Mouse (Mus musculus): Measurements from ENCODE around the gene Stim1. TPM values are rescaled to one million over a fixed set of nuclear protein-coding genes. Genes with fewer than 3 reads are reported as not detected.

The Stim1 gene
- polyA plus RNA-seq, 1 experiment from 2014 or later, result 23.3 TPM

DNA sequence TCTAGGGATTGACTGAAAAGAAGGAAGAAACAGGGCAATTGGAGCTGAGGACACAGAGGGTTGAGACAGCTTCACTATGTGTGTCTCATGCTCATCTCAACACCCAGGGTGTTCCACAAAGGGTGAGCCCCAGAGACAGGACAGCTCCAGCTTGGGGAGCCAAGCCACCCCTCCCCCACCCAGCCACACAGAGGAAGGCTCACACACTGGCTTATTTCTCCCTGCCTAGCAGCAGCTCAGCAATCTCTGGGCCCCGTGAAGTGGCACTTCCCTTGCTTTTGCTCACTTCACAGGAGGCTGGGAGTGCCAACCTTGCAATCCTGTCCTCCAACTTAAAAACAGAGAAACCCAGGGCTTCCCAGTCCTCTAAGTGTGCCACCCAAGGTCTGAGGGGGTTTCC is 21.8 kb upstream of the Stim1 start:
- H3K4me1 ChIP-seq (replicated peaks; ENCODE audit: control insufficient read depth, insufficient read depth, low read length), result peaks cover 70% of the 10 kb centered on the region
- DNase-seq (ENCODE audit: low spot score) (no peak), ATAC-seq (replicated peaks; ENCODE audit: low FRiP score) (no peak)

DNA sequence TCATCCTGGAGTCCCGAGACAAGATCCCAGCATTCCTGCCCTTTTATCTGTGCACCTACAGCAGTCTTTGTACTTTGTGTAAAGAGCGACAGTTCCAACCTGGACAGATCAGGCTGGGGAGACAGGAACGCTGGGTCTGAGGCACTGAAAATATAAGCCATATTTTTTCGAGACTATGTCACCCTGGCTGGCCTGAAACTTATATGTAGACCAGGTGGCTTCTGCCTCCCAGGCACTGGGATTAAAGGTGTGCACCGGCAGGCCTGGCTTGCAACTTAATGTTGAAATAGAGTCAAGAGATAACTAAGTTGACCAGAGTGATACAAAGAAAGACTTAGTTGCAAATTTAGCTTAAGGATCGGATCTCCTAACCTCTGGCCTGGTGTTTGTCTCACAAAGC is 21.3 kb upstream of the Stim1 start:
- Histone ChIP-seq H3K9me3 (ENCODE audit: control insufficient read depth, low read length) (no peaks in the 10 kb centered on the region), H3K36me3 (ENCODE audit: control insufficient read depth, insufficient read depth, low read length) (peaks cover 4% of the 10 kb centered on the region; the same call in 1 of the 2 replicates), H3K27ac (ENCODE audit: low read depth, low read length) (peak overlapping the region; percentile 37; the same call in 1 of the 2 replicates), H3K4me3 (ENCODE audit: low read depth, low read length) (0 out of 2 replicates have a peak overlapping the region, but pooled peaks have one; percentile 13), H3K4me1 (replicated peaks; ENCODE audit: control insufficient read depth, insufficient read depth, low read length) (peaks cover 72% of the 10 kb centered on the region), H3K9ac (ENCODE audit: low read depth, low read length) (no peak overlapping the region; the same call in 1 of the 2 replicates), H3K4me2 (peak overlapping the region; percentile 95), H3K27me3 (replicated peaks; ENCODE audit: control insufficient read depth, insufficient read depth, low read length) (no peaks in the 10 kb centered on the region)
- DNase-seq (ENCODE audit: low spot score), result no peak
- ATAC-seq (replicated peaks; ENCODE audit: low FRiP score), result no peak
- WGBS, result 46% methylated on average over 6 of the region's 6 CpGs

More for the DNA sequence above, 21.8 kb upstream of the Stim1 start:
- Histone ChIP-seq H3K27ac (ENCODE audit: low read depth, low read length) (peak overlapping the region; percentile 37; the same call in 1 of the 2 replicates), H3K9ac (ENCODE audit: low read depth, low read length) (no peak overlapping the region), H3K9me3 (ENCODE audit: control insufficient read depth, low read length) (no peaks in the 10 kb centered on the region), H3K4me3 (ENCODE audit: low read depth, low read length) (0 out of 2 replicates have a peak overlapping the region, but pooled peaks have one; percentile 13), H3K36me3 (ENCODE audit: control insufficient read depth, insufficient read depth, low read length) (peaks cover 9% of the 10 kb centered on the region; the same call in 1 of the 2 replicates), H3K27me3 (replicated peaks; ENCODE audit: control insufficient read depth, insufficient read depth, low read length) (no peaks in the 10 kb centered on the region), H3K4me2 (peak overlapping the region; percentile 95)
- WGBS, result 5% methylated on average over 1 of the region's 1 CpGs

DNA sequence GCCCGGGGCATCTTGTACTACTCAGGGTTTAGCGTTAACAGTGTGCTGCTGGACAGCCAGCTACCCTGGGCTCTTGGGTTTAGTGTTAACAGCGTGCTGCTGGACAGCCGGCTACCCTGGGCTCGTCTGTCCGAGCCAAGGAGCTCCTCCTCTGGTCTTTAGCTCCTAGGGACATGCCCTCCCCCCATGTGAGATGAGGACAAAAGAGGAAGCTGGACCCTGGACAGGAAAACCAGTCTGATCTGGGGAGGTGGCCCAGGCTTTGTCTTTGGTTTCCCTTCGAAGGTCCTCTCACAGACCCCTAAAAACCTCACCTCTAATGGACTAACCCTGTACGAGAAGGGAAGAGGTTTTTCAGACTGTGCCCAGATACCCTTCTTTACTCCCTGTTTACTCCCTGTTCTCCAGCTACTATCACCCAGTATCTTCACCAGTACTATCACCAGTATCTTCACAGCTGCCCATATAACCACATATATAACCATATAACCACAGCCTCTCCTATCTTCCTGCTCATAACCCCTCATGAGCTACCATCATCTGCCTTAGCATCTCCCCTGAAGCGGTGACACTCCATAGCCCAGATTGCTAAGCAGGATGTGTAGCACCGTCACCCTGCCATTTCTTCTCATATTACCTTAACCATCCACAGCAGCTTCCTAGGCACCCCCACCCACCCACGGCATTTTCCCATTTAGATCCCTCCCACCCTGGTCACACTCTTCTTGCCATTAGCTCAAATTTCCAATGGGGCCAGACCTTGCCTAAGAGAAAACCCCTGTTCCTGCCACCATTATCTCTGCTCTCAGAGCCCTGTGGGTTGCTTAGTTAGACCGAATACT is 20.4 kb upstream of the Stim1 start:
- Histone ChIP-seq H3K9me3 (ENCODE audit: control insufficient read depth, low read length) (no peaks in the 10 kb centered on the region), H3K4me3 (ENCODE audit: low read depth, low read length) (peak overlapping the region; percentile 91), H3K9ac (ENCODE audit: low read depth, low read length) (peak overlapping the region; percentile 94), H3K36me3 (ENCODE audit: control insufficient read depth, insufficient read depth, low read length) (0 out of 2 replicates have a peak, but pooled peaks cover 2% of the 10 kb centered on the region), H3K4me2 (peak overlapping the region; percentile 95), H3K4me1 (replicated peaks; ENCODE audit: control insufficient read depth, insufficient read depth, low read length) (peaks cover 70% of the 10 kb centered on the region), H3K27me3 (replicated peaks; ENCODE audit: control insufficient read depth, insufficient read depth, low read length) (no peaks in the 10 kb centered on the region), H3K27ac (ENCODE audit: low read depth, low read length) (peak overlapping the region; percentile 26)
- DNase-seq (ENCODE audit: low spot score) (no peak), ATAC-seq (replicated peaks; ENCODE audit: low FRiP score) (no peak)
- 38% methylated on average over 12 of the region's 12 CpGs for WGBS

DNA sequence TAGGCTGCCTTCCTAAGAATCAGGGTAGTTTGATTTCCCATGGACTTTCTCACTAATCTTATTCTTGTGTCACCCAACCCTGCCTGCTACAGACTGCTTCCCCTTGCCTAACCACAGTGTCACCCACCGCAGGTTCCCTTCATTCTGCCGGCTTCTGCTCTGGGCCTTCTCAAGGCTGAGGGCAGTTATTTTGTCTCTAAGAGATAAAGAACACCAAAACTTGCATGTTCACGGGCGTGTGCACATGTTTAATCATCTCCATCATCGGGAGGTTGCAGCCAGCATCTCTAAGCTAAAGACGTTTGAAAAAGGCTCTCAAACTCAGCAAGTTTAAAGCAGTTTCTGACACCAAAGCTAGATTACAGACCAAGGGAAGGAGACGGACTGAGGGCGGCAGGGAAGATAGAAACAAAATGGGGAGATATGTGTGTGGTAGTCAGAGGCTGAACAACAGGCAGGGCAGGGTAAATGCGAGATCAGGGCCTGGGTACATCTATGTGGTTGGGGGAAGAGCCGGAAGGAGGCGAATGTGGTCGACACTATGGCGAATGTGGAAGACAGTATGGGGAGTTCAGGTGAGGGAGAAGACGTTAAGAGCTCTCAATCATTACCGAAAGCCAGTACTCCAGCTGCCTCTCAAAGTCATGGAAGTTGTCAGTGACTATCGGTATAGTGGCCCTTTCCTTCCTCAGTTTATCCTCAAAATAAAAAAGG is 18.8 kb upstream of the Stim1 start:
- peaks cover 57% of the 10 kb centered on the region for H3K4me1 ChIP-seq (replicated peaks; ENCODE audit: control insufficient read depth, insufficient read depth, low read length)
- WGBS, result 11% methylated on average over 16 of the region's 16 CpGs
- no peak; the same call in 1 of the 2 replicates for ATAC-seq (replicated peaks; ENCODE audit: low FRiP score)
- no peak for DNase-seq (ENCODE audit: low spot score)
- peak overlapping the region; percentile 91 for H3K4me3 ChIP-seq (ENCODE audit: low read depth, low read length)
- H3K27ac ChIP-seq (ENCODE audit: low read depth, low read length), result peak overlapping the region; percentile 98
- H3K36me3 ChIP-seq (ENCODE audit: control insufficient read depth, insufficient read depth, low read length), result 0 out of 2 replicates have a peak, but pooled peaks cover 2% of the 10 kb centered on the region
- peak overlapping the region; percentile 95 for H3K4me2 ChIP-seq
- H3K27me3 ChIP-seq (replicated peaks; ENCODE audit: control insufficient read depth, insufficient read depth, low read length), result no peaks in the 10 kb centered on the region
- H3K9me3 ChIP-seq (ENCODE audit: control insufficient read depth, low read length), result no peaks in the 10 kb centered on the region
- peak overlapping the region; percentile 94 for H3K9ac ChIP-seq (ENCODE audit: low read depth, low read length)

DNA sequence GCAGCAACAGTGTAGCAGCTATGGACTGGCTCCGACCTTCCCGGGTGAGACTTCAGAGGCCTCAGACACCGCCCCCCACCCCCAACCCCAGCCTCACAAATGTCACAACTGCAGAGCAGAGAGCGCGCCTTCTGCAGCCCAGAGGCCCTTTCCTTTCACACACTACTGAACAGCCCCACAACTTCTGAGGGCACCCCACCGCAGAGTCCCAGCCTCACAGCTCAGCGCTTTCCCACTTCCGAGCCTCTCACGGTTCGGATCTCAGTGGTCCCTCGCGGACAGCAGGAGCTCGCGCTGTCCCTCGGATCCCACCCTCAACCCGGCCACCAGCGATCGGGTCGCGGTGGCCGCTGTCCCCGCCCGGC is 18.1 kb upstream of the Stim1 start:
- WGBS, result under 1% methylated on average over 23 of the region's 23 CpGs
- H3K4me1 ChIP-seq (replicated peaks; ENCODE audit: control insufficient read depth, insufficient read depth, low read length), result peaks cover 52% of the 10 kb centered on the region
- no peak for DNase-seq (ENCODE audit: low spot score)

DNA sequence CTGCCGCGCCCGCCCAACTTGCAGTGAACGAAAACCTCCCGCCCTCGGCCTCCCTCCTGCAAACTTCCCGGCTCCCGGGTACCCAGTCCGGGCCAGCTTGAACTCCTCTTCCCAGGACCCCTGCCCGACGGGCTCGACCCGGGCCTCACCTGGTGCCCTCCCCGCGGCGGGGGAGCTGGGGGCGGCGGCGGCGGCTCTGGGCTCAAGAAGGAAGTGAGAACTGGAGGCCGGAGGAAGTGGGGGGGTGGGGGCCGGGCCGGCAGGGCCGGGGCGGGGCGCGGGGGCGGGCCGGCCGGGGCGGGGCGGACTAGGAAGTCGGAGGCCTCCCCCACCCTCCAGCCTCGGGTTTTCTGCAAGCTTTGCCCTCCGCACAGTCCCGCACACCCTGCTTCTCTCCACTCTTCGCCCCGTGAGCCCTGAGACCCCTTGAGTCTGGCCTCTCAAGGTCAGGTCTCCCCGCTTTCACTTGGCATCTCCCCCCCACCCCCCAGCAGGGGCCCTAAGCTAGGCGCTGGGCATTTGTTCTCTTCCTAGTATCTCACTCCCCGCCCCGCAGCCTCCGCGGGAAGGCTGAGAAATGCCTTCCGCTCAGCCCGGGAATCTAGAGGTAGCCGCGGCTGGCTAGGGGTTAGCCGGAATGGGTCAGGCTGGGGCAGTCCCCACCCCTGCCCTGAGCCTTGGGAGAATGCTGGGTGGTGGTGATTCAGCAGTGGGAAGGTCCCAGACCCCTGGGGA is 17.5 kb upstream of the Stim1 start:
- Histone ChIP-seq H3K4me2 (peak overlapping the region; percentile 95), H3K27ac (ENCODE audit: low read depth, low read length) (peak overlapping the region; percentile 98), H3K27me3 (replicated peaks; ENCODE audit: control insufficient read depth, insufficient read depth, low read length) (no peaks in the 10 kb centered on the region), H3K9me3 (ENCODE audit: control insufficient read depth, low read length) (no peaks in the 10 kb centered on the region), H3K36me3 (ENCODE audit: control insufficient read depth, insufficient read depth, low read length) (0 out of 2 replicates have a peak, but pooled peaks cover 2% of the 10 kb centered on the region), H3K4me3 (ENCODE audit: low read depth, low read length) (peak overlapping the region; percentile 91), H3K4me1 (replicated peaks; ENCODE audit: control insufficient read depth, insufficient read depth, low read length) (peaks cover 47% of the 10 kb centered on the region), H3K9ac (ENCODE audit: low read depth, low read length) (peak overlapping the region; percentile 94)
- ATAC-seq (replicated peaks; ENCODE audit: low FRiP score) (peak; percentile 81), DNase-seq (ENCODE audit: low spot score) (peak; percentile 90)
- WGBS, result under 1% methylated on average over 44 of the region's 49 CpGs

More for the DNA sequence above, 18.1 kb upstream of the Stim1 start:
- peak overlapping the region; percentile 94 for H3K9ac ChIP-seq (ENCODE audit: low read depth, low read length)
- H3K9me3 ChIP-seq (ENCODE audit: control insufficient read depth, low read length), result no peaks in the 10 kb centered on the region
- ATAC-seq (replicated peaks; ENCODE audit: low FRiP score), result peak; percentile 28
- H3K4me3 ChIP-seq (ENCODE audit: low read depth, low read length), result peak overlapping the region; percentile 91
- H3K36me3 ChIP-seq (ENCODE audit: control insufficient read depth, insufficient read depth, low read length), result 0 out of 2 replicates have a peak, but pooled peaks cover 2% of the 10 kb centered on the region
- no peaks in the 10 kb centered on the region for H3K27me3 ChIP-seq (replicated peaks; ENCODE audit: control insufficient read depth, insufficient read depth, low read length)
- peak overlapping the region; percentile 95 for H3K4me2 ChIP-seq
- H3K27ac ChIP-seq (ENCODE audit: low read depth, low read length), result peak overlapping the region; percentile 98

DNA sequence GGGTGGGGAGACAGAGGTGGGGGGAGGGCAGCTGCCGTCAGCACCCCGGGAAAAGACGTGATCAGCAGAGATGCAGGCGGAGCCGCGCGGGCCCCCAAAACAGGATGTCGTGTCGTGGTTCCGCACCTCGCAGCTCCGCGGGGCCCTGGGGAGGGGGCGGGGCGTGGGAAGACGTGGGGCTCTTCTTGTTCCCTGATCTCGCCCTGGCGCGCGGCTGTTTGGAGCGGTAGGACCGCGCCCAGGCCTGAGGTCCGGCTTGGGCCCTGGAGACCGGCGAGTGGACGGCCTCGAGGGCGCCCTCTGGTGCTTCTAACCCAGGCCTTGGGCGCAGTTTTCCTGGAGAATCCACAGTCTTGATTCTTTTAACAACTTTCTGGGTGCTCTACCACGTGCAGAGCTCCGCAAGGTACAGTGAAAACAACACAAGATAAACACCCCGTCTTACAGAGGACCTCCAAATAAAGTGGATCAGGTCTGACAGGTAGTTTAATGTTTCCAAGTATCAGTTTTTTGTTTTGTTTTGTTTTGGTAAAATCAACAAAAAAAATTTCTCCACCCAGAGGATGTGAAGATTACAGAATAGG is 16.9 kb upstream of the Stim1 start:
- Histone ChIP-seq H3K36me3 (ENCODE audit: control insufficient read depth, insufficient read depth, low read length) (0 out of 2 replicates have a peak, but pooled peaks cover 2% of the 10 kb centered on the region), H3K27ac (ENCODE audit: low read depth, low read length) (peak overlapping the region; percentile 98), H3K27me3 (replicated peaks; ENCODE audit: control insufficient read depth, insufficient read depth, low read length) (no peaks in the 10 kb centered on the region), H3K9ac (ENCODE audit: low read depth, low read length) (peak overlapping the region; percentile 94), H3K9me3 (ENCODE audit: control insufficient read depth, low read length) (no peaks in the 10 kb centered on the region), H3K4me3 (ENCODE audit: low read depth, low read length) (peak overlapping the region; percentile 91), H3K4me1 (replicated peaks; ENCODE audit: control insufficient read depth, insufficient read depth, low read length) (peaks cover 40% of the 10 kb centered on the region), H3K4me2 (peak overlapping the region; percentile 95)
- DNase-seq (ENCODE audit: low spot score), result no peak
- ATAC-seq (replicated peaks; ENCODE audit: low FRiP score), result peak; percentile 65
- WGBS, result under 1% methylated on average over 33 of the region's 33 CpGs

DNA sequence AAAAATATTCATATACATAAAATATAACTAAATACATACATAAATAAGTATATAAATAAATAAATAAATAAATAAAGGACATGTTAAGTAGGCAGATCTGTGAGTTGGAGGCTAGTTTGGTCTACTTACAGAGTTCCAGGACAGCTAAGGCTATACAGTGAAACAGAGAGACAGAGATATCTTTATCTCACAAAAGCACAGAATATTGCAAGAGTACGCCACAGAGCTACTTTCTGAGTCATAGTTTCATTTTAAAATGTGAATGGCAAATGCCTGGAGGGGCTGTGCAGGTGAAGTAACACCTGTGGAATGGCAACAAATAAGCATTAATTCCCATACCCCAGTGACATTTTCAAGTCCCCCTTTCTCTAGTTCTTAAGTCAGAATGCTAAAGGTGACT is 14.0 kb upstream of the Stim1 start:
- Histone ChIP-seq H3K27ac (ENCODE audit: low read depth, low read length) (no peak overlapping the region), H3K27me3 (replicated peaks; ENCODE audit: control insufficient read depth, insufficient read depth, low read length) (no peaks in the 10 kb centered on the region), H3K4me3 (ENCODE audit: low read depth, low read length) (no peak overlapping the region), H3K4me2 (peak overlapping the region; percentile 6), H3K9me3 (ENCODE audit: control insufficient read depth, low read length) (no peaks in the 10 kb centered on the region), H3K4me1 (replicated peaks; ENCODE audit: control insufficient read depth, insufficient read depth, low read length) (peaks cover 11% of the 10 kb centered on the region), H3K36me3 (ENCODE audit: control insufficient read depth, insufficient read depth, low read length) (no peaks in the 10 kb centered on the region), H3K9ac (ENCODE audit: low read depth, low read length) (no peak overlapping the region)
- 53% methylated on average over 1 of the region's 1 CpGs for WGBS
- DNase-seq (ENCODE audit: low spot score) (no peak), ATAC-seq (replicated peaks; ENCODE audit: low FRiP score) (no peak)

All from liver, embryonic 11.5 days (tissue).